Mouse (Mus musculus) urinary bladder, postnatal 14 days (tissue): Measurements from ENCODE around the gene Susd4.

Source experiments
- DNase-seq: peaks from one replicate; pipeline ENCODE4 v3.0.0; 2021; ENCODE audit warnings: low spot score

Gene Susd4

GRCm38 (mm10) chr1:182861671-182862358, 98.2 kb downstream of the Susd4 start:
- DNase-seq: no peak

DNA sequence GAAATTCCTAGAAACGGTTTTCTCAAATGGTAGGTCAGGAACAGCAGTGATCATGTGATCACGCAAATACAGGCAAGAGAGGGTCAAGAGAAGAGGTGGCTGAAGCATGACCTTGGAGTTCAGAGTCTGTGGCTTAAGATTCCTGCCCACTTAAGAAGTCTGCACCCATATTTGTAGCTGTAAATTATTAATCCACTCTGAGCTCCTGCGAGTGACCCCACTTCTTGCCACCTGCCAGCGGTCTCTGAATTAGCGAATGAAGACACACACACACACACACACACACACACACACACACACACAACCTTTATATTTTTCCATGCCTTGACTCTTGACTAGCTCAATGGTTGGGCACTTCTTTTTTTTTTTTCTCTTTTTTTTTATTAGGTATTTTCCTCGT, 99.7 kb downstream of the Susd4 start:
- no peak for DNase-seq

DNA sequence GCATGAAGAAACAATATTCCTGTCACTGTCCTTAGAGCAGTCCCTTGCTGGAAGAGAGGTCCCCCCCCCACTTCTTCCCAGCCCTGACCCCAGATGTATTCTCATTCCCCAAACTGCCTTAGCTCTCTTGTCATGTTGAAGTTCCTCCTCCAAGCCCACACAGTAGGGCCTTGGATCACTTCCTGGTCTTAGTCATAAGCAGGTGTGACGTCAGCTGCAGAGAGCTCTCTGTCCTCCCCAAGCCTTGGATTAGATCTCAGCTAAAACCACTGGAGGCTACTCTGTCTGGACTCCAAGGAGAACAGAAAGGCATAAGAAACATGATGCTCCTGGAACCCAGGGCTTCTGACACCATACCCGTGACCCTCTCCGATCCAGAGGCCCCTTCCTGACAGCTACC, 104.2 kb downstream of the Susd4 start:
- DNase-seq: no peak

DNA sequence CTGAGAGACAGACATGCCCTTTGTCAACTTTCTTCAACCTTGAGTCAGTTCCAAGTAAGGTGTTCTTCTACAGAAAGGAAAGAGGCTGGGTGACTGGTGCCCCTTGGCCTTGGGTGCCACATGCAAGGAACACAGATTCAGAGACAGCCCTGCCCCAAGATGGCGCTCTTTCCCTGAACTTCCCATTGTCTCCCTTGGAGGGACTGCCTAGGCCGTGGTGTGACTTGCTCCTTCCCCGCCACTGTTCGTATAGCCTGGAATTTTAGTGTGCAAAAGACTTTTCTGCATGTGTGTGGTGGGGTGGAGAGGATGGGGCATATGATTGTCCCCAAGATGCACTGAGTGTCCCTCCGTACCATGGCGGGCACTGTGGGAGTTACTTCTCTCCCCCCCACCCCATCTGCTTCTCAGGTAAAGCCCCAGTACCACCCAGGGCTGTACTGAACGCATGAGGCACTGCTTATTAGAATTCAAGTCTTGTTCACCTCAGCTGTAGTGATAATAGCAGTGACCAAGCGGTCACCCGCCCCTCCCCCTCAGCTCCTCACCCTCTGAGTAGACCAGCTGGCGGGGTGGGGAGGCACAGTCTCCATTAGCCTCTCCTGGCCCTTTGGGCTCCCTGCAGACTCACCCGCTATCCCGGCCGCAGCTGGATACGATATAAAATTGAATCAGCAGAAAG, 104.9 kb downstream of the Susd4 start:
- DNase-seq: peak; percentile 58

- no peak for DNase-seq
These were observed 105.4 kb downstream of the Susd4 start for GRCm38 (mm10) chr1:182869114-182869456.

- DNase-seq: no peak
These were observed 114.5 kb downstream of the Susd4 start for GRCm38 (mm10) chr1:182878156-182878555.

- DNase-seq: no peak
These were observed 115.1 kb downstream of the Susd4 start for GRCm38 (mm10) chr1:182878719-182879118.

- no peak for DNase-seq
These were observed 117.6 kb downstream of the Susd4 start for GRCm38 (mm10) chr1:182881246-182881645.

- no peak for DNase-seq
These were observed 119.0 kb downstream of the Susd4 start for GRCm38 (mm10) chr1:182882611-182883010.

DNA sequence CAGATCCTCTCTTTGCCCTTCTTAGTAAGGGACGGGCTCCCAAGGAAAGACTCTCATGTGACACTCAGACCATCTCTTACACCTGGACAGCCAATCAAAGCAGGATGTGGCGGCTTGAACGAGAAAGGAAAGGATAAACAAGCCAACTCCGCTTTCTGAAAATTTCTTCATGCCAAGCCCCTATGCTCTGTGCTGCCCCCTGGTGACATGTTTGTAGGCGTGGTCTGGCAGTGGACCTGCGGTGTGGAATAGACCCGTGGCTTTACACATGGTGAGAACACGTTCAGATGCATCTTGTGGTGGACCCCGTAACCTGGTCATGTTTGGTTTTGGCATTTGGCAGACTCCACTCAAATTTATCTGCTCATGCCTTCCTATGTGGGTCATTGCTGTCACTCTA, 132.0 kb downstream of the Susd4 start:
- DNase-seq: peak; percentile 43

- DNase-seq: no peak
These were observed 133.4 kb downstream of the Susd4 start for GRCm38 (mm10) chr1:182897071-182897470.

DNA sequence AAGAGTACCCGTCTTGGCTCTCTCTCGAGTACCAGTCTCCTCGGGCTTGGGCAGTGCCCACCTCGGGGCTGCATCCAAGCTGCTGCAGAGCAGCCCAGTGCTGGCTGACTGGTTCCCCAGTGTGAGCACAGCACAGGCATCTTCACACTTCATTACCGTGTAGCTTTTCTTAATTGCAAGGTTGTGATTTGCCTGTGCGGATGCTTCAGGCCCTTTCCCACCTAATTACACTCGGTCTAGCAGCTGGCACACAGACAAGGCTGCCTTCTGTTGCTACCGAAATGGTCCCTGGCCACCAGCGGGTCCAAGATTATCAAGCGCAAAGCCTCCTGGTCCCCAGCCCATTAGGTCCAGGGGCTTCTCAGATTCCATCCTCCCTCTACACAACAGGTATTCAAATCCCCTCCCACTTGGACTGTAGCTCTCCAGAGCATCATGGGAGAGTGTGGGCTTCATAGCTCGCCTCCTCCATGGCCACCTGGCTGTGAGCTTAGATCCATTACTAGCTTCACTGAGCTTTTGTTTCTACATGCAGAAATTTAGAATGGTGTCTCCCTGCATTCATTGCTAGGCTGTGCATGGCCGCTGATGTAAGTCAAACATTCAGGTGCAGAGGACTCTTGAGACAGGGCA, 134.0 kb downstream of the Susd4 start:
- no peak for DNase-seq

GRCm38 (mm10) chr1:182902095-182902494, 138.4 kb downstream of the Susd4 start:
- DNase-seq: no peak

GRCm38 (mm10) chr1:182902906-182903305, 139.2 kb downstream of the Susd4 start:
- no peak for DNase-seq

DNA sequence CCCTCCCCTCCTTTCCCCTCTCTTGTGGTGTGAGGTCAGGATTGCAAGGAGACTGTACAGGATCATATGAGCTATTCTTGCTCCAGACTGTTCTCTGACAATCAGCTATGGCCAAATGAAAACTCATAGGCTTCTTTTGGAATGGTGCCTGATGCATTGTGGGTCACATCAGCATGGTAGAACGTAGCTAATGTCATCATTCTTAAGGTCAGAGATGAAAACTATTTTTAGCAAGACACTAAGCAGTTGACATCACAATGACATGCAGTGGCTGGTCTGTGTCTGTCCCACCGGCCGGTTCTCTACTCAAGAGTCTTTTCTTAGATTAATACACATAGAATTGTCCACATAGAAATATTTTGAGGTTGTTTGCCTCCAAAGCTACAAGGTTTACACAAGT, 142.0 kb downstream of the Susd4 start:
- no peak for DNase-seq

DNA sequence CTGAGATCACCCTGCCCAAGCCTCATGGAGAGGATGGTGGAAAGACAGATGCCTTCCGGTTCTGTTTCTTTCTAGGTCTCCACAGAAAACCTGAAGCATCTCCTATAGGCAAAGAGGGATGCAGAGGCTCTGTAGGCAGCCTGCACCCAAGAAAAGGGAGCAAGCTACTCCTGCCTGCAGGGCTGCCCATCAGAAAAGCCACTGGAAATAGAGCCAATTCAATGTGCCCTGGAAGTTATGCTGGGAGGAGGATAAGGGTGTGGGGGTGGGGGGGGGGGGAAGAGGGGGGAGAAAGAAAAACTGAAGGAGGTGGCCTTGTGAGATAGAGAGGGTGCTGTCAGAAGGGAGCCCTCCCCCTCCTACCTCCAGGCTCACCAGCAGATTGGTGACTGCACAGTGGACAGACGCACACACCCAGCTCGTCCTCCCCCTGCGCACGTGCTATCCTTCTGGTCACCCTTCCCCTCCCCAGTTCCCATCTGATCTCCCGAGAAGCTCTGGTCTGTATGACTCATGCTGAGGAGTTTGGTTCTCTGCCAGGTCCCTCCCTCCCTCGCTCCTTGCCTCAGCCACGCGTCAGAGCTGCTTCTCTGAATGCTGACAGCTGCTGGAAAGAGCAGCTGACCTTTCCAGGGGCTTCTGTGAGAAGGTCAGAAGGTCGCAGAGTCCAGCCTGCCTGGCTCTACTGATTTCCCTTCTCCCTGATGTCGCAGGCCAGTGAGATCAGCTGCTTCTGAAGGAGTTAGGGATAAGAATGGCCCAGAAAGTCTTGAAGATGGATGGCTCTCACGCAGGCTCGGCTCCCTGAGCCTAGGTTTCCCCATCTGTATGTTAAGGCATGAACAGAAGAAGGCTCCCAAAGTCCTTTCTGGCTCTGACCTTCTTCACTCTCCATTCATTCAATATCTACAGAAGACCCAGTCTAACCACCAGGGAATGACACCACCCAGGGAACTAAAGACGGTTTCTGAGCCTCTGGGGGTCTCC, 144.7 kb downstream of the Susd4 start:
- peak; percentile 97 for DNase-seq

- DNase-seq: no peak
These were observed 145.4 kb downstream of the Susd4 start for GRCm38 (mm10) chr1:182909066-182909465.

DNA sequence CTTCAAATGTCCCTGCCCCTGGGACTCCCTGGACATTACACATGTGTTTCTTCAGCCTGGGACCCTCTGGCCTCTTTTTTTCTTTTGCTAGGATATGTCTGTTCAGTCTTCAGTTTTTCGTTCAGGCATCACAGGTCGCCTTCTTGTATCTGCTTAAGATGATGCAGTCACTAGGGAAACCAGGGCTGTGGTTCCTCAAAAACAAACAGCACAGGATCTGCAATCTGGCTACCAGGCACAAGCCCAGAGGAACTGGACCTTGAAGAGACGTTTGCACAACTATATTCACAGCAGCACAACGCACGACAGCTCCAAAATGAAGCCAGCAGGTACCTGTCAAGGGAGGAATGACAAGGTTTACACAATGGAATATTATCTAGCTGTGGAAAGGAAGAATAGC, 145.9 kb downstream of the Susd4 start:
- no peak for DNase-seq

DNA sequence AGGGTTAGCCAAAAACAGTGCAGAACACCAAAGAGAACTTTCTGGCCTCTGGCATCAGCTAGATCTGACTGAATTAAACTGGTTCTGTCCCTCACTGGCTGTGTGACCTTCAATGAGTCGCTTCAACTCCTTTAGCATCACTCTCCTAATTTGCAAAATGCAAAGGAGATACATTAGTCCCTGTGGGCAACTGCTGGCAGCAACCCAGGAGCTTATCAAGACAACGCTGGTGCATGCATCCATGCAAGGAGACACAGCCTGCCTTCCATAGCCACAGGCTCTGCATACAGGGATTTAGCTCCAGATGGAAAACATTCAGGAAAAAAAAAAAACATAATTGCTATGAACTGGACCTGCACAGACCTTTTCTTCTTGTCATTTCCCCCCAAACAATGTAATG, 148.9 kb downstream of the Susd4 start:
- DNase-seq: no peak

DNA sequence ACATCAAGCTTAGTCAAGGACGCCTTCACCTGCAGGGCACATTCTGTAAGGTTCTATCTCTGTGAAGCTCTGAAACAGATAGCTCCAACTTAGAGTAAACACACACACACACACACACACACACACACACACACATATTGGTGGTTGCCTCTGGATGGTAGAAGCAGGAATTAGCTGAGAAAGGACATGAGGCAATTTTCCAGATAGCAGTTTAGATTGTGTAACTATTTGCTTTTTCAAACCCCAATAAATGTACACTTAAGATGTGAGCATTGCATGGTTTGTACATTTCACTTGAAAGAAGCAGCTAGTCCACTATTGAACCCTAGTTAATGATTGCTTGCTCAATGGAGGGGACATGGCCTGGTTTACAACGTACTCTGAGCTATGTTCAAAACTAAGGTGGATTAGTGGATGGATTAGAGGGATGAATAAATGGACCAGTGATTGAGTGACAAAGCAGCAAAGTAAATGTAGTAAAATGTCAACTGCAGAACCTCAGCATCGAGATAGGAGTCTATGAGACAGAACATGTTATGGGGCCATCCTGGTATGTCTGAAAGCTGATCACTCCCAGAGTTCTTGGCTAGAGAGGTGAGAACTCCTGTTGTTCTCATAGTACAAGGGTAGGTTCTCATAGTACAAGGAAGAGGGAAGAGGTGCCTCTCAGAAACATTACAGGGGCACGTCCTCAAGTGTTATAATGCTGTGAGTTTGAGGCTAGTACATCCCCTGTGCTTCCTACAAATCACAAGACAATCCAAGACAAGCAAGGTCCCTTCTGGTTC, 150.7 kb downstream of the Susd4 start:
- no peak for DNase-seq

DNA sequence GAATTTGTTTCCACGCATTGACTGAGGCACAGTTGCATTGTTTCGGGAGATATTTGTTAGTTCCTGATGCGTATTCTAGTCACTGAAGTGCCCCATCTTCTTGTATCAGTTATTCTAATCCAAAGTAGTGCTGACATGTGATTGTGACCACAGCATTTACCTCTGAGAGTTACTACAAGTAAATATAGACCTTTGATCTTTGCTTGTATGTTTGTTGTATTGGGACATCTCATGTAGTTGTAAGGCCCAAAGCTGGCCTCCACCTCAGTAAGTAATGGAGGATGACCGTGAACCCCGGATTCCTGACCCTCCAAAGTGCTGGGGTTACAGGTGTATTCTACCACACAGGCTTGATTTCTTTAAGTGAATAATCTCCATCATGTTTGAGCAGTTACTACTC, 152.5 kb downstream of the Susd4 start:
- no peak for DNase-seq
